Mouse (Mus musculus): ENCODE results near the gene Xaf1. TPM values are rescaled to one million over a fixed set of nuclear protein-coding genes. Genes with fewer than 3 reads are reported as not detected.

Xaf1 gene
- total and polyA plus RNA-seq, 3 experiments, result 2.5 to 9.6 (median 4.1) TPM

DNA sequence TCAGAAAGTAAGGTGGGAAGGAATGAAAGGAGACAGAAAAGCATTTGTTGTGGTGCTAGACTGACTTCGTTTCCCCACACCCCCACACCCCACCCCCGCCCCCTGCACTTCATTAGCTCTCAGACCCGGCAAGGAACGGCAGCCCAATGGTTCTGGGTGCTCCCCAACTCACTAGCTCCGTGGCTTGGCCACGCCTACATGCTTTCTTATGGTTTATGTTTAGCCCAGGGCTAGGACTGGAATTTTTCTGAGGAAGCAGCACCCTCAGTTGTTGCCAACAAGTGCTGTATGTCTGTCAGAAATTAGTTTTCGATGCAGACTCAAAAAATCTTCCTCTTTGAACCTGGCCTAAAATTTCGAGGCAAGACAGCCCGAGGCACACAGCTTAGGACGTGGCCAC, 47.1 kb downstream of the Xaf1 start:
- in situ Hi-C loops (cut with MboI; ENCODE audit: low pct_ligation_motif_present, low pct_unique_long_range_greater_than_20kb, low sequenced_read_pairs) (no loop called here), dilution Hi-C loops (cut with MboI; ENCODE audit: extremely low pct_ligation_motif_present, extremely low pct_unique_long_range_greater_than_20kb, low sequenced_read_pairs) (no loop called here)
- TF ChIP-seq POLR2AphosphoS2 (IDR thresholded peaks at IDR 0.05; ENCODE audit: low read depth, low read length) (no peak), KAT2A (IDR thresholded peaks at IDR 0.05; ENCODE audit: insufficient replicate concordance, low read length) (no peak), ZNF384 (IDR thresholded peaks at IDR 0.05; ENCODE audit: low read depth, low read length) (no peak), MXI1 (IDR thresholded peaks at IDR 0.05; ENCODE audit: low read depth, low read length) (no peak), RAD21 (IDR thresholded peaks at IDR 0.05; ENCODE audit: low read depth, low read length) (no peak), MAFK (IDR thresholded peaks at IDR 0.05; ENCODE audit: insufficient replicate concordance, low read length) (no peak), CTCF (conservative IDR thresholded peaks at IDR 0.05 in 1 of 2, IDR thresholded peaks at IDR 0.05 in 1 of 2; ENCODE audit: low read depth in 2 of 2, low read length in 2 of 2) (no peak), CHD2 (IDR thresholded peaks at IDR 0.05; ENCODE audit: low read length) (no peak), MAX (IDR thresholded peaks at IDR 0.05; ENCODE audit: low read length) (no peak), IRF4 (IDR thresholded peaks at IDR 0.05; ENCODE audit: low read depth, low read length) (no peak), POLR2A (IDR thresholded peaks at IDR 0.05; ENCODE audit: low read depth, low read length) (no peak), TBP (conservative IDR thresholded peaks at IDR 0.05; ENCODE audit: low read depth, low read length) (no peak), MAZ (IDR thresholded peaks at IDR 0.05; ENCODE audit: low read depth, low read length) (no peak), ZC3H11A (IDR thresholded peaks at IDR 0.05; ENCODE audit: low read depth, low read length) (no peak), ETS1 (conservative IDR thresholded peaks at IDR 0.05; ENCODE audit: low read depth, low read length) (no peak), USF2 (conservative IDR thresholded peaks at IDR 0.05; ENCODE audit: low read depth, low read length) (no peak), UBTF (IDR thresholded peaks at IDR 0.05; ENCODE audit: low read depth, low read length) (no peak), MYC (IDR thresholded peaks at IDR 0.05; ENCODE audit: low read depth, low read length) (no peak), ZMIZ1 (IDR thresholded peaks at IDR 0.05; ENCODE audit: low read depth, low read length) (no peak), SIN3A (IDR thresholded peaks at IDR 0.05; ENCODE audit: low read length) (no peak)
- H3K27me3 ChIP-seq (replicated peaks), result peaks cover 9% of the 10 kb centered on the region
- peaks cover 2% of the 10 kb centered on the region for H3K9me3 ChIP-seq (replicated peaks; ENCODE audit: low read length)
- no peak overlapping the region for H3K9ac ChIP-seq (ENCODE audit: insufficient read depth, low read depth)
- H3K4me3 ChIP-seq (replicated peaks in 1 of 3; ENCODE audit: low read depth in 2 of 3, low read length in 2 of 3, poor library complexity in 1 of 3), result no peak overlapping the region
- no peaks in the 10 kb centered on the region for H3K79me2 ChIP-seq (replicated peaks; ENCODE audit: control insufficient read depth, extremely low read depth, insufficient read depth, poor library complexity, severe bottlenecking)
- H3K27ac ChIP-seq (ENCODE audit: insufficient read depth, low read depth), result no peak overlapping the region
- H3K4me2 ChIP-seq (ENCODE audit: insufficient read depth, low read depth, poor library complexity, severe bottlenecking), result no peak overlapping the region
- no peak for DNase-seq (ENCODE audit: extremely low read depth)
- H3K4me1 ChIP-seq (ENCODE audit: control insufficient read depth in 1 of 2, insufficient read depth in 2 of 2), result peaks cover 0 to 3% of the 10 kb centered on the region in 2 experiments; a peak in 1 of 4 replicates
- no peaks in the 10 kb centered on the region for H3K36me3 ChIP-seq (replicated peaks in 1 of 2; ENCODE audit: control insufficient read depth in 1 of 2, insufficient read depth in 1 of 2, low read length in 1 of 2)

- in situ Hi-C loops (cut with MboI; ENCODE audit: low pct_ligation_motif_present, low pct_unique_long_range_greater_than_20kb, low sequenced_read_pairs) (no loop called here), dilution Hi-C loops (cut with MboI; ENCODE audit: extremely low pct_ligation_motif_present, extremely low pct_unique_long_range_greater_than_20kb, low sequenced_read_pairs) (no loop called here)
- Histone ChIP-seq H3K9me3 (replicated peaks; ENCODE audit: low read length) (peaks cover 2% of the 10 kb centered on the region), H3K27me3 (replicated peaks) (peaks cover 9% of the 10 kb centered on the region), H3K4me3 (replicated peaks in 1 of 3; ENCODE audit: low read depth in 2 of 3, low read length in 2 of 3, poor library complexity in 1 of 3) (no peak overlapping the region), H3K36me3 (replicated peaks in 1 of 2; ENCODE audit: control insufficient read depth in 1 of 2, insufficient read depth in 1 of 2, low read length in 1 of 2) (no peaks in the 10 kb centered on the region), H3K4me2 (ENCODE audit: insufficient read depth, low read depth, poor library complexity, severe bottlenecking) (no peak overlapping the region), H3K9ac (ENCODE audit: insufficient read depth, low read depth) (no peak overlapping the region), H3K4me1 (ENCODE audit: control insufficient read depth in 1 of 2, insufficient read depth in 2 of 2) (peaks cover 0 to 3% of the 10 kb centered on the region in 2 experiments; a peak in 1 of 4 replicates), H3K27ac (ENCODE audit: insufficient read depth, low read depth) (no peak overlapping the region), H3K79me2 (replicated peaks; ENCODE audit: control insufficient read depth, extremely low read depth, insufficient read depth, poor library complexity, severe bottlenecking) (no peaks in the 10 kb centered on the region)
- no peak for DNase-seq (ENCODE audit: extremely low read depth)
- TF ChIP-seq POLR2A (IDR thresholded peaks at IDR 0.05; ENCODE audit: low read depth, low read length) (no peak), NELFE (IDR thresholded peaks at IDR 0.05; ENCODE audit: low read depth, low read length) (no peak), TCF12 (IDR thresholded peaks at IDR 0.05; ENCODE audit: low read depth, low read length) (no peak), HCFC1 (IDR thresholded peaks at IDR 0.05; ENCODE audit: low read depth, low read length) (no peak), NRF1 (IDR thresholded peaks at IDR 0.05; ENCODE audit: low read depth, low read length) (no peak), ZNF384 (IDR thresholded peaks at IDR 0.05; ENCODE audit: low read depth, low read length) (no peak), USF1 (IDR thresholded peaks at IDR 0.05; ENCODE audit: low read depth, low read length) (no peak), EP300 (IDR thresholded peaks at IDR 0.05; ENCODE audit: low read length) (no peak), SIN3A (IDR thresholded peaks at IDR 0.05; ENCODE audit: low read length) (no peak), JUN (IDR thresholded peaks at IDR 0.05; ENCODE audit: insufficient read depth, low read depth, low read length) (no peak), ETS1 (conservative IDR thresholded peaks at IDR 0.05; ENCODE audit: low read depth, low read length) (no peak), USF2 (conservative IDR thresholded peaks at IDR 0.05; ENCODE audit: low read depth, low read length) (no peak), KAT2A (IDR thresholded peaks at IDR 0.05; ENCODE audit: insufficient replicate concordance, low read length) (no peak), IRF4 (IDR thresholded peaks at IDR 0.05; ENCODE audit: low read depth, low read length) (no peak), ZC3H11A (IDR thresholded peaks at IDR 0.05; ENCODE audit: low read depth, low read length) (no peak), PAX5 (IDR thresholded peaks at IDR 0.05; ENCODE audit: low read length) (no peak), MEF2A (IDR thresholded peaks at IDR 0.05; ENCODE audit: borderline replicate concordance, low read depth, low read length) (no peak), POLR2AphosphoS2 (IDR thresholded peaks at IDR 0.05; ENCODE audit: low read depth, low read length) (no peak)
Measured at GRCm38 (mm10) chr11:72349016-72349415, 47.6 kb downstream of the Xaf1 start.

All from CH12.LX (cell line).